Mouse (Mus musculus) fat pad, adult 2 months (tissue): ENCODE data around the gene Tlx3.

Experiments used
- DNase-seq: peaks from one replicate; pipeline ENCODE4 v3.0.0-alpha.2; 2011; ENCODE audit warnings: low read depth, low spot score; ENCODE audit errors: extremely low read depth

Gene Tlx3

GRCm38 (mm10) chr11:33197673-33198072 lies 5.7 kb downstream of the Tlx3 start:
- no peak for DNase-seq

- no peak for DNase-seq
These were observed 6.3 kb downstream of the Tlx3 start for GRCm38 (mm10) chr11:33197133-33197514.

- DNase-seq = no peak
These were observed 6.8 kb downstream of the Tlx3 start for GRCm38 (mm10) chr11:33196447-33197132.

- DNase-seq = no peak
These were observed 7.6 kb downstream of the Tlx3 start for GRCm38 (mm10) chr11:33195531-33196446.

GRCm38 (mm10) chr11:33195061-33195460 lies 8.3 kb downstream of the Tlx3 start:
- DNase-seq = no peak

GRCm38 (mm10) chr11:33193695-33194094 lies 9.7 kb downstream of the Tlx3 start:
- DNase-seq = no peak

- DNase-seq = no peak
These were observed 21.6 kb downstream of the Tlx3 start for GRCm38 (mm10) chr11:33181804-33182203.

- DNase-seq = no peak
These were observed 22.7 kb downstream of the Tlx3 start for GRCm38 (mm10) chr11:33180701-33181116.

GRCm38 (mm10) chr11:33179802-33180201 lies 23.6 kb downstream of the Tlx3 start:
- DNase-seq = no peak

- no peak for DNase-seq
These were observed 26.7 kb downstream of the Tlx3 start for GRCm38 (mm10) chr11:33176525-33177245.

- DNase-seq = no peak
These were observed 27.6 kb downstream of the Tlx3 start for GRCm38 (mm10) chr11:33175768-33176167.

GRCm38 (mm10) chr11:33170489-33170888 lies 32.9 kb downstream of the Tlx3 start:
- no peak for DNase-seq

- DNase-seq = peak; percentile 61
These were observed 40.3 kb downstream of the Tlx3 start, which contains the start of gene Npm1 for GRCm38 (mm10) chr11:33162998-33163506. Gene Npm1, minus strand, starts transcription at chr11:33163206.

GRCm38 (mm10) chr11:33162211-33162997 lies 41.0 kb downstream of the Tlx3 start:
- no peak for DNase-seq

GRCm38 (mm10) chr11:33159741-33160140 lies 43.6 kb downstream of the Tlx3 start:
- no peak for DNase-seq

GRCm38 (mm10) chr11:33157453-33158196 lies 45.8 kb downstream of the Tlx3 start:
- DNase-seq = no peak

- DNase-seq = no peak
These were observed 46.9 kb downstream of the Tlx3 start for GRCm38 (mm10) chr11:33156436-33157015.

- no peak for DNase-seq
These were observed 48.9 kb downstream of the Tlx3 start for GRCm38 (mm10) chr11:33154459-33154858.

- no peak for DNase-seq
These were observed 50.4 kb downstream of the Tlx3 start for GRCm38 (mm10) chr11:33152997-33153396.
